Mouse (Mus musculus): ENCODE measurements at regions not wholly inside any gene's neighbourhood (a gene's known extent, or its start where the extent isn't known, plus 50 kb on each side); places are given as distances from the start of the nearest gene placed in this dataset.

DNA sequence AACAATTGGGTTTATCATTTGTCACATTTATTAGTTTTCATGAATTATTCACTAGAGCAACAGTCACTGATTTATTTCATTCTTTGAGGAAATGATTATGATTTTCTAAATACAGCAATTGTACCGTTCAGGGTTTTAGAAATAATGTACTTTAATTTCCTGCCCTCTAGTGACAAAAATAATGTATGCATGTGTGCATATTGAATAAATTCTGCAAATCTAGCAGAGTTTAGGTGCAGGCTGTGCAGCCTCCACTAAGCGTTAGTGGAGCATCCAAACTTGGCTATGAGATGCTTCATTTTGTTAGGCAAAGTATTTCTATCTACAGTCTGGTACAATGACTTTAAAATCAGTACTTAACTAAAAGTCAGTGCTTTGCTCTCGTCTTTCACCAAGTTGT is 642.1 kb upstream of the A830018L16Rik start:
- no peak for DNase-seq

DNA sequence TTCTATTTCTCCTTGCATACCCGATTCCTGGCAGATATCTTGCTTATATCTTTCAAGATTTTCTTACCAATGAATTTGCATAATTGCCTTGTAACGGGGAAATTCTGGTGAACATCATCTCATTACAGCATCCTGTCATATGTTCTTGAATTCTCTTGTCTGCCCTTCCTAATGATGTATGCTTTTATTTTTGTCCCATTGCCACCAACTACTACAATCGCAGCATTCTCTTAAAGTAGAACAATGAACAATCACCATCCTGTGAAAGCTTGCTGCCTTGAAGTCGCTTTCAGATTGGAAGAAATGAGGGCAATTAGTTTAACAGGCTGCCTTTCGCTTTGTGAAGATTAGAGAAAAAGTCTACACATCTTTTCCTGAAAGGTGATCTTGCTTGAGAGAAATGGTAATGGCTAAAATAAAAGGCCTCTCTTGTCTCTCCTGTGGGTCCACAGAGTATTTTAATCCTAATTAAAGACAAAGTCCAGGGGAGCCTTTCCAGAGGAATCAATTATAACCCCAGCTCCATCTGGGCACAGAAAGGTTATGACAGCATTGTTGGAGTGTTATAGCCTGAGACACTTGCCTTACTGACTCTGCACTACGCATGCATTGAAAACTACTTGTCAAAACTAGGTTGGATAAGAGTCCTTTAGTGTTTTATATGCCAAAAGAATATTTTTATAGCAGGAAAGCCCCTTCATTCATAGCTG is 619.7 kb upstream of the A830018L16Rik start:
- DNase-seq: no peak

DNA sequence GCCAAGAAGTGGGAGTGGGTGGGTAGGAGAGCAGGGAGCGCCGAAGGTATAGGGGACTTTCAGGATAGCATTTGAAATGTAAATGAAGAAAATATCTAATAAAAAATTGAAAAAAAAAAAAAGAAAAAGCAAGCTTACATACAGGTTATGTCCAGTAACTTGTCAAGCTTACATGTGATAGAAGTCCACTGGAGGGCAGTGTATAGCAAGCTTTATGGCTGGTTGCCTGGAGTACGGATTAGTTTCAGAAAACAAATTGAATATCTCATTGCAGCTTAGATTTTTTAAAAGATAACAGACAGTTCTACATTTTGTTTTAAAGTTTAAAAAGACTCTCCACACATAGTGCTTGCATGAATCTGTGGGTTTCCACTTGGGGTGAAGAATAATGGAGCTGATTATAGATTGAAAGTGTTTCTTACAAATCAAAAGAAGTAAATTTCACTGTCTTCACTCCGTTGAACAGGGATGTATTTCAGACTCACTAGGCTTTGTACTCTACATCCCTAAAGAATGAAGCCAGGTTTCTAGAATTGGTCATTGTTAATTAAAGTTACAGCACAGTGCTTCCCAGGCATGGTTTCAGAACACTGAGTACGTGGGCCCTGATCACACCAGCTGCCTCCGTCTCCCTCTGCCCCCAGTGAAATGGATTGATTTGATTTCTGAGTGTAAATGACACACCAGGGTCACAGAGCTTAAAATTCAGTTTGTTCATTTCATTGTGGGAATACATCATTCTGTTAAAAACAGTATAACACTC is 578.1 kb upstream of the A830018L16Rik start:
- peak; percentile 46 for DNase-seq

DNA sequence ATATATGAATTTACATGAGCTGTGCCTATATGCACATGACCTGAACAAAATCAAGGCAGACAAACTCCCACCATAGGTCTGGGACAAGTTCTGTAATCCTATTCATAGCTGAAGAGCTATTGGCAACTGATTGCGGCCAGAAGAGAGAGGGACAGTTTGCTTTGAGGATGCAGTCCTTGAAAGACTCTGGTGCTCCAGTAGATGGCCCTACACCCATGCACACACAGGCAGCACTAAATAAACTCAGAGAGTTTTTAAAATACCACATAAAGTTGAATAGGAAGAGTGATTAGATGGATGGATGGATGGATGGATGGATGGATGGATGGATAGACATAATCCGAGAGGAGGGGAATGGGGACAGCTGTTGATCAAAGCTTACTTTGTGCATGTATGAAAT is 576.7 kb upstream of the A830018L16Rik start:
- DNase-seq: peak; percentile 14

DNA sequence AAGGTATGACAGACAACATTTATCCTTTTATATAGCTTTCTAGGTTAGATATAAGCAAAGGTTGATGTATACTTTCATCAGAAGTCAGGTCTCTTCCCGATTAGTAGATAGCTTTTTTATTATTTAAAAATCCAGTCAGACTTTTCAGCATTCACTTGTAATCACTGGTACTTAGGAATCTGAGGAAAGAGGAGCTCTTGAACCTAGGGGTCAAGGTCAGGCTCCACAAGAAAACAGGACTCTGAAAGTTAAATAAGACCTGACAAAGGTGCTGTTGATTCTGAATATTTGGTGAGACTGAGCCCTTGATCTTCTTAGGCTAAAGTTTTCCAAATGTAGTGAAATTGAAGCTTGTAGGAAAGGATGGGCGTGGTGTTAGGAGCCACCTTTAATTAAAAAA is 561.0 kb upstream of the A830018L16Rik start:
- no peak for DNase-seq

DNA sequence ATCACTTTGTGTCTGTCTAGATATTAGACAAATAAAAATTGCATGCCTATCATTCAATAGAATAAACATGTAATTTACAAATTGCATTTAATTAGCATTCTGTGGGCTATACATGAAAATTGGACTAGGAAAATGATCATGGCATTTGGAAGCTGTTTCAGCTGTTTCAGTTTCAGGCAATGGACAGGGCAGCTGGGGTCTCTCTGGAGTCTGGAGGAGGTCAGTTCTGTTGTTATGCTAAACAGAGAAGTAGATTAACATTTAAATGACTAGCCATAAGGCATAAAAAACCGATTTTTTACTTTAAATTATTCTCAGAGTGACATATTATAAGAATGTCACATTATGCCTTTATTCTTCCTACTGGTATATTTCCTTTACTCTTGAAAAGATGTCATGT is 559.4 kb upstream of the A830018L16Rik start:
- no peak for DNase-seq

DNA sequence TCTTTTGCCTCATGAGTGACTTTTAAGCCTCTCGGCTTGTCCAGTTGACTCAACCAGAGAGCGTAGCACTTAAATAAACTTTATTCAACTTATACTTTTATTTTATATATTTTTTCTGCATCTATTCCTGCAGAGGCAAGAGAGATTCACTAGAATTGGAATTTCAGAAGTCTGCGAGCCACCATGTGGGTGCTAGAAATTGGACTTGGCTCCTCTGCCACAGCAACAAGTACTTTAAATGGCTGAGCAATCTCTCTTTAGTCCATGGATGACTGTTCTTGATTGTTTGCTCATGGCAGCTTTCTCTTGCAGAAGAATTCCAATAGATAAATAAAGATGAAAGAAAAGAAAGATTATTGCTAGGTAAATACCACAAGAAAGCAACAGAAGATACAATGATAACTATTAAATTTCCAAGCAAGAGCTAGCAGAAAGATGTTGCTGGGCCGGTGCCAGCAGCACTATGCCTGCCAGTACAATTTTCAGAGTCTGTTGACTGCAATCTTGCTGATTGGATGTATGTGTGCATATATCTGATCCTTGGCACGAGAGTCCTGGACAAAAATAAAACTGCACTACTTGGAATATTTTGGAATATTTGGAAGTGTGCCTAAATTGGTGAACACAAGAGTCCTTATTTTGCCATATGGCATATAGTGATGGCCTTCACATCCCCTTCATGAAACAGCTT is 542.6 kb upstream of the A830018L16Rik start:
- no peak for DNase-seq

DNA sequence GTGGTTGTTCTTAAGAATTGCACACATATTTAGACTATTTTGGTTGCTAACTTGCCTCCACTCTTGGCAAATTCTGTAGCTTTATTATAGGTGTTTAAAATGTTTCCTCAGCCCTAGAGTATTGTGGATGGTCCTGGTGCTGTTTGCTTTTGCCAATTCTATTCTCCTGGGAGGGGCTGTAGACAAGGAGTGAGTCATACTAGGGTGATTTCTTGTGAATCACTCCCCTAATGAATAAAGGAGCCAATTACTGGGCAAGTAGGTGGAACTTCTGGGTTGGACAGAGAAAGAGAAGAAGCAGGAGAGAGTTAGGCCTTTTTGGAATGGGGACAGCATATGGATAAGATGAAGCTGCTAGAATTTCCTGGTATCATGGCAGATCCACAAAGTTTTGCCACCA is 541.6 kb upstream of the A830018L16Rik start:
- DNase-seq: no peak

DNA sequence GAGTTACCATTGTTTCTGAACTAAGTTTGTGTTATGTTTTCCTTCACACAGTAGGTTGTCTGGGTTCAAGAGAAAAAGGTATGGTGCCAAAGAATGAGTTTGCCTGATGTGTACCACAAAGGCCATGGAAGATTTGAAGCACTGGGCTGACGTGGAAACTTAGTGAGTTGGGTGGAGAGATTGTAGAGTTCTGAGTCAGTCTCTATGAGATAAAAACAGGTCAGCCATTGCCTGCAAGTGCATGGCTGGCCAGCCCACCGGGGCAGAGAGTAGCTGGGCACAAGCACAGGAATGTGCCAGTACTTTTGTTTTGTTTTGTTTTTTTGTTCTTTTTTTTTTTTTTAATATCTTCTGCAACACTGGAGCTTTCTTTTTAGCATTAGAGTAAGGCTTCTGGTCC is 541.2 kb upstream of the A830018L16Rik start:
- DNase-seq: no peak

DNA sequence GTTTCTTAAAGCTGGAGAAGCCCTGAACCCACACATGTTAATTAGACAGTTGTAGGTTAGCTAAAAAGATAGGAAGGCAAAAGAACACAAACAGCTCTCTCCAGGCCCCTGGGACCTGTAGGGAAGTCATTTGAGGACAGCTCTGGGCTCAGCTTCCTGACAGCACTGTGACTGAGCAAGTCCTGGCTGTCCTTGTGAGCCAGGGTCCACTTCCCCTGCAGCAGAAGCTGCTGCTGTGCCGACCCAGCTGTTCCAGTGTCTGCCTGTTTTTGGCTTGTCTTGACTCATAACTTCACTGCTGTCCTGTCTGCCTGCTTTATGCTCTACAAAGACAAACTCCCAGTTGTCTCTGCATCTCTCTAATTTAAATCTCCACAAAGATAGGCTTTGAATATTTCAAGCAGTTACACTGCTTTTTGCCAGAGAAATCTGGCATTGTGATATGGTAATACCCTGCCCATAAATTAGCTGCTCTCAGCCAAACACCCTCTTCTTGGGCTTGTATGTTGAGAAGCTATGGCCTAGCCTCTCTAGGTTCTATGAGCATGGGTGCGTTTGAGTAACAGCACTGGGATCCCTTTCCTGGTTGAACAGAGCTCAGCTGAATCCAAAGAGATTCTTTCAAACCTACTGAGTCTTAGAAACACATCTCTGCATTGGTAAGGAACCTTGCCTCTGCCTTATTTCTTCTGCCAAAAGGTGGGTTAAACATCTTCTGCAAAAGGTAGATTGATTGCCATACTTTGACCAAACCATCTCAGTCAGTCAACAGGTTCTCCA is 536.3 kb upstream of the A830018L16Rik start:
- DNase-seq: peak; percentile 54

DNA sequence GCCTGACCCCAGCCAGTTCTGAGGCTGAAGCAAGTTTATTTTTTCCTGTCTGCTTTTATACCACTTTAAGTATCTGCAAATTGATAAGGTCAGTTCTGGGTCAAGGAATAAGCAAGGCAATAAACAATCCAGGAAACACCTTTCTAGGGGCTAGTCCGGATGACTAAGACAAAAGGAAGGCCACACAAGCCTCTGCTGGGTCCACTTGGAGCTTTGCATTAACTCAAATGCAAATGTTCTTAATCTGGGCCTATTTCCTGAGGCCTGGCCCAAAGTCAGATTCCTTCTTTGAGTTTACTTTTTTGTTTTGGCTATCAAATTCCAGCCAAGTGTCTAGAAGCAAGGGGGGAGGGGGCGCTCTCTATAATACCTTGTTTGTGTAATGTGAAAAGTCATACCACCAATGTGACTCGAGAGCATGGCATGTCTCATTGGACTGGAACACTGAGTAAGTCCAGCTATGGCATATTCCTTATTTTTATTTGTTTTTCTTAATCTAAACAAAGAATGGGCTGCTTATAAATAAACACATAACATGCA is 535.6 kb upstream of the A830018L16Rik start:
- no peak for DNase-seq

DNA sequence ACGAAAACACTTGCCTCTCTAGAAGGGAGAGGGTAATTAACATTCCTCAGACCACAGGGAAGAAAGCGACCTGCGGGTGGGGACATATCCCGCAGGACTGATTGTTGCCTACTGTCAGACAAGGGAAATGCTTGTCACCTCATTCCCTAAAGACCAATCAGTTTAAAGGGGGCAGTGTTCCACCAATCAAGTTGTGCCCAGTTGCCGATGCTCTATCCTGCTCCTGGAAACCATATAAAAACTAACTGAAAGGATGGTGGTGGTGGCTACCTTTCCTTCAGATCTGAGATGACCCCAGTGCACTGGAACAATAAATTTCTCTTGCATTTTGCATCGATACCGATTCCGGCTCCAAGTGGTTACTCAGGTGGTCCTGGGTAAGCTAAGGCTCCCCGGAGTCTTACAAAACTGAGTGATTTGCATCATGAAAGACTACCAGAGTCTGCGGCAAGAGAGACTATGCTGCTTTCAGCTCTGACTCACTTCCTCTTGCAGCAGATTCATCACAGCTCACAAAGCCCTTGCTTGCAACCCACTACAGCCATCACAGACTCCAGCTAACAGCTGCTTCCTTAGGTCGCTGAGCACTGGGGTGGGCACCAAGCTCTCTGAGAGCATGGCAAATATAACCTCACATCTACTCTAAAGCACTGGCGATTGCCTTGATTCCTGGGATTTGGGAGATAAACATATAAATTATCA is 533.7 kb upstream of the A830018L16Rik start:
- no peak for DNase-seq

DNA sequence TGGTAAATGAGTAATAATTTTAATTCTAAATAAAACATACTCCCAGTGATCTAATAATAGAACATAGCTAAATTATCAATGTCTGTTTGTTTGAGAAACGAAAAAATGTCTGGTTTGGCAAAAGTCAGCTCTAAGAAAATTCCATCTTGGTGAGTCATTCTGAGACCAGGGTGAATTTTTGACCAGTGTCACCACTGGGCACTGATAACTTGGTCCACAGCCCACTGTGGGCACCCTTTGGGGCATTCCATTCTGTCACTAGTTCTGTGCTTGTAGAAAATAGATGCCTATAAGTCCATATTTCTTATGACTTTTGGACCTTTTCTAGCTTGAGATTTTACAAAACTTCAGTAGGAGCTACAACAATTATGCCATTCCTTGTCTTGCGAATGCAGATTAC is 515.1 kb upstream of the A830018L16Rik start:
- no peak for DNase-seq

DNA sequence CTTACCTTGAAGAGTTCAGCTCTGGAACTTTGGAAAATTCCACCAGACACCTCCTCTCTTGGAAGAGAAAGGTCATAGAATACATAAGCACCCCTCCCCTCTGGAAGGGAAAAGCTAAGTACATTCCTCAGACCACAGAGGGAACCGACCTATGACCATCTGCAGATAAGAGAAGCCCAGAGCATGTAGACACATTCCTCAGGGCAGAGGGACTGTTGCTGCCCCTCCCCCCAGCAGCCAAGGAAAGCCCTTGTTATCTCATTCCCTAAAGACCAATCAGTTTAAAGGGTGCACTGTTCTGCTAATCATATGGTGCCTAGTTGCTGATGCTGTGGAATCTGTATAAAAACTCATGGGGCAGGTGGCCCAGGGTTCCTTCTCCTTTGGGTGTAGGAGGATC is 511.2 kb upstream of the A830018L16Rik start:
- DNase-seq: no peak

DNA sequence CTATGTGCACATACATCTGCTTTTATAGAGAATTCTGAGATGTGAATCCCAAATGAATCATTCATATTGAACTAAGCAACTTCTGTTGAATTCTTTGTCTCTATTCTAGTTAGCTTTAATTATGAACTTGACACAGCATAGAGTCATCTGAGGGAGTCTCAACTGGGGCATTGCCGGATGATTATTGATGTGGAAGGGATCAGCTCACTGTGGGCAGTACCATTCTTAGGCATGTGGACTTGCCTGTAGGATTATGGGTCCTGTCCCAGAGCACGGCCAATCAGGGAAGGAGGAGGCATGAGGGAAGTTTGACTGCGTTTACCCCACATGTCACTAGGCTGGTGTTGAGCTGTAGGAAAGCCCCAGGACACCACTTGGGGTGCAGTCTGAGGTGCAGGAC is 493.9 kb upstream of the A830018L16Rik start:
- DNase-seq: no peak

DNA sequence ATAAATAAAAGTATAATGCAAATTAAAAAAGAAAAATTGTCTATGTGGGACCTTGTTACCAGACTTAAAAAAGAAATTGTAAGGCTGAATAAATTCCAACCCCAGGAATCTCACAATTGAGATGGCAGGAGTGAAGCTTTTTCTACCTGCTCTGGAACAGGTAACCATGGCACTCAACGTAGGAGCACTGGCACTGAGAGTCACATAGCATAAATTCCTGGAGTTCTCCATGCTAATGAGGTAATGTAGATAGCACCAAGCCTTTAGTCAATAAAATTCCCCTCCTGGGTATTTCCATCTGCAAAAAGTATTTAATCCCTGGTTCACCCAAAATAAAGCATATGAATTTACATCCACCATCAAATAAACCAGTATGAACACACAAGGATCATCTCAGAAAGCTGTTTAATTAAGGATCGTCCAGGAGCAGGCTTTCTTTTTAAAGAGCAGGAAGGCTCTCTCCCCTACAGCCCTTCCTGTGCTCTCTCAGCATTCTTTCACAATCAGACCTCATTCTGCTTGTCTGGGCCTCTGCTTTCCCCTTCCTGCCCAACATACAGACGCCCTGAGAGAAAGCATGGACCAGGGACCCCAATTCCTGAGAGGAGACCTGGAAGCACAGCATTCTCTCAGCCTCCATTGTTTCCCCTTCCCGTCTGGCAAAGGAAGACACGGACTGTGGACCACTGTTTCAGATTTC is 481.4 kb upstream of the A830018L16Rik start:
- no peak for DNase-seq

DNA sequence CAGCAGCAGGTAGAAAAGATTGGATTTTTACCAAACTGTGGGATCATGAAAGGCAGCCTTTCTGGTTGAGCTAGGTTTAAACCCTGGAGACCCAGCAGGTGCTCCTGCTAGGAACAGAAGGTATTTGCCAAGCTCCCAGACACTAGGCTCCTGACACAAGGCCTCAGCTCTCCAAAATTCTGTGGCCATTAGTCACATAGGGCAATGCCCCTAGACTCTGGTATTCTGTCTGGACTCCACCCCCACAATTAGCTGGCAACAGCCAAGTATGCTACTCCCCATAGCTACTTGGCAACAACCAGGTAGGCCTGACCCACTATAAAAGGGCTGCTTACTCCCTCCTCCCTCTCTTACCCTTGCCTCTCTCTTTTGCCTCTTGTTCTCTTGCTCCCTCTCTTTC is 480.7 kb upstream of the A830018L16Rik start:
- no peak for DNase-seq

DNA sequence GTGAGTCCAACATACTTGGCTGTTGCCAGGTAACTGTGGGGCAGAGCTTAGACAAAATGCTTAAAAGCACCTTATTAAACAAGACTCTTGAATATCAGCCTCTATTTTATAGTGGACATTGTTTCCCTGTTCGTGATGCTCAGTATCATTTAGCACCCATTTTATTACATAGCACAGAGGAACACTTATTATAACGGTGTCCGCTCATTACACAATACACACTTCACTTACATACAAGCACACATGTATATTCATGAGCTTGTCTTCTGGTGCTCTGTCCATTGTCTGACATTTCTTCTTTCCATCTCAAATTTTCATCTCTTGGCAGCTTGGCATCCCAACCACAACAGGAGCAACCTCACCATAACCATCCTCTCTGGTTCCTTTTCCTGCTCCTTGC is 475.5 kb upstream of the A830018L16Rik start:
- no peak for DNase-seq

DNA sequence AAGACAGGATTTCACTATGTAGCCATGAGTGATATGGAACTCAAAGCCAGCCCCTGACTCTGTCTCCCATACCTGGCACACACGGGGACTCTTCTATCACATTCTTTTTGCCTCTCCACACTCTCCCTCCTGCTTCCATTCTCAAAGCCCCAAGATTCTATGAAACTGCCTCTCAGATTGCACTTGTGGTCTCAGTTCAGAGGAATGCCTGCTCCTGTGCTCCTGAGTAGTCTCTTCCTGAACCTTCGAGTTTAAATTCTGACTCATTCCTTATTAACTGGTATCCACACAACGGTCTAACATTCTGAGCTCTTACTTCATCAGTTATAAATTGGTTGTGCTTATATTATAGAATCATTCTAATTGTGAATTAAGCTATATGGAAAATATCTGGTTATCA is 473.6 kb upstream of the A830018L16Rik start:
- no peak for DNase-seq

DNA sequence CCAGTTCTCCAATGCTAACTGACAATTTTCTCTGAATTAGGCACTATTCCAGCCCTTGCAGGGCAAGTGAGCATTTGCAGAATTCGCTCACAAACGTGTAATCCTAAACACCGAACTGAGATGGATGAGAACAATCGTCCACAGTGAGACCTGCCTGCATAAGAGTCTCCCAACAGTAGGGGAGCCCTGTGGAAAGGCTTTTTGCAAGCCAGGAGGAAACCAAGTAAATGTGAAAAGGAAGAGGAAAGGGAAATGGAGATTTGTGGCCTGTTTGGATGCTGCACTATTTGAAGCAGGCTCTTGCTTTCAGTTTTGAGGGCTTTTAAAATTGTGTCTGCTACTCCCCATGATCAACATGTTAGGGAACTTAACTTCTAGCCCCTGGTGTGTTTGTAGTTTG is 470.9 kb upstream of the A830018L16Rik start:
- no peak for DNase-seq

Data from lung, postnatal 14 days (tissue).